Mouse (Mus musculus) effector memory CD4-positive, alpha-beta T cell, adult 7 months (primary cell): Measurements from ENCODE around the gene Btg1-ps2. TPM values are rescaled to one million over a fixed set of nuclear protein-coding genes. Genes with fewer than 3 reads are reported as not detected.

Experiments
- polyA plus RNA-seq: library from polyadenylated mRNA; unstranded; fragments of 100-300 nt; shearing (Covaris generic); gene quantifications from one replicate; pipeline ENCODE4 v1.2.1, GENCODE M21; 2017

Btg1-ps2 gene
- not detected for polyA plus RNA-seq

GRCm38 (mm10) chrX:38043014-38043413, at the start of gene Btg1-ps2:
Gene Btg1-ps2 (minus strand): TSS chrX:38043114.

GRCm38 (mm10) chrX:38085041-38085440, 42.1 kb upstream of the Btg1-ps2 start, which contains the start of gene Rhox11:
Gene Rhox11 (minus strand): TSS chrX:38085141.

GRCm38 (mm10) chrX:38066175-38066574, 23.3 kb upstream of the Btg1-ps2 start, which contains the start of gene Rhox10:
Gene Rhox10 (plus strand): TSS chrX:38066475.

DNA sequence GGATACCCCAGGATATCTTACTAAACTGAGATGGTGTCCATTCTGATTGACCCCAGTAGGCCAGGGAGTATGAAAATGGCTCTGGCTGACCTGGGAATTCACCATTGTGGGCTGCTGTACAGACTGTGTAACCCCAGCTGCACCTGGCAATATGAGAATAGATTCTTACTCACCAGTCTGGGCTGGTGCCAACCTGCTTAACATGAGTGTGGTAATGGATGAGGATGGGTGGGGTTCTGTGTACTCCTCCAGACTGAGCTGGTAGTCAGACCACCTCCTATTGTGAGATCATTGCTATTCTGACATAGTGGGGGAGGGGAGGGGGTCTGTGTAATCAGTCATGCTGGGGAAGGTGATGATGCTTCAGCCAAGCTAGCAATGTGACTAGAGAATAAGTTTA, 24.3 kb downstream of the Btg1-ps2 start, which contains the start of gene Btg1-ps1:
Gene Btg1-ps1 (minus strand): TSS at position 219 of the 400 bp plus-strand sequence.

Other genes with a start within 250 kb of the Btg1-ps2 start
- gene Rhox5, start 238.3 kb downstream of the Btg1-ps2 start, polyA plus RNA-seq, result not detected
- not detected for gene Rhox6, start 216.2 kb downstream of the Btg1-ps2 start, polyA plus RNA-seq
- not detected for gene Rhox7a, start 211.4 kb downstream of the Btg1-ps2 start, polyA plus RNA-seq
- gene Rhox8, start 164.2 kb downstream of the Btg1-ps2 start, polyA plus RNA-seq, result not detected
- gene Rhox7b, start 145.9 kb downstream of the Btg1-ps2 start, polyA plus RNA-seq, result not detected
- gene Rhox9, start 141.3 kb downstream of the Btg1-ps2 start, polyA plus RNA-seq, result not detected
- gene Btg1-ps1, start 24.3 kb downstream of the Btg1-ps2 start, polyA plus RNA-seq, result not detected
- gene Rhox10, start 23.4 kb upstream of the Btg1-ps2 start, polyA plus RNA-seq, result not detected
- not detected for gene Rhox11, start 42.0 kb upstream of the Btg1-ps2 start, polyA plus RNA-seq
- not detected for gene Rhox12, start 67.8 kb upstream of the Btg1-ps2 start, polyA plus RNA-seq
- gene Rhox13, start 78.1 kb upstream of the Btg1-ps2 start, polyA plus RNA-seq, result not detected
- gene Zbtb33, start 146.7 kb upstream of the Btg1-ps2 start, polyA plus RNA-seq, result 3.0 TPM
- gene Tmem255a, start 209.3 kb upstream of the Btg1-ps2 start, polyA plus RNA-seq, result 0.24 TPM